Mouse (Mus musculus): Measurements from ENCODE around the gene Slc4a8. TPM values are rescaled to one million over a fixed set of nuclear protein-coding genes. Genes with fewer than 3 reads are reported as not detected.

Gene Slc4a8
- polyA plus RNA-seq, 1 experiment from 2014 or later, result 10.0 TPM

DNA sequence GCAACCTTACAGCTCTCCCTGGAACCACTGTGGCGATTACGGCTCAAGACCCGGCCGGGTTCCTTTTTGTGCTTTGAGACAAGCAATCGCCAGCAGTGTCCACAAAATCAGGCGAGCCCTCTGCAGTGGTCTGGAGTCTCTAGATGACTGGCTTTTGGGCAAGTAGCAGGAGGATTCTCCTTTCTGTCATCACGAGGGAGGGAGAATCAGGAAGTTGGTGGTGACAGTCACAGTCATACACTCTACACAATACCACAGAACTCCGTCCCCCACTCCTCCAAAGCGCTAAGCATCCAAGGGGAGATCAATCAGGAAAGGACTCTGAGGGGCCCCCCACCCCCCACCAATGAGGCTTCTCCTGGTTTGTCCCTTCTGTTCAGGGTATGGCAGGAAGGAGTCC lies 33.0 kb upstream of the Slc4a8 start:
- Histone ChIP-seq H3K4me1 (replicated peaks) (peaks cover 23% of the 10 kb centered on the region), H3K27ac (no peak overlapping the region), H3K4me3 (peak overlapping the region; percentile 53), H3K9me3 (no peaks in the 10 kb centered on the region), H3K27me3 (ENCODE audit: insufficient read depth, poor library complexity, severe bottlenecking) (peaks cover 74% of the 10 kb centered on the region), H3K36me3 (no peaks in the 10 kb centered on the region)
- no peak for DNase-seq (ENCODE audit: low spot score)
- 28% methylated on average over 9 of the region's 9 CpGs for WGBS

DNA sequence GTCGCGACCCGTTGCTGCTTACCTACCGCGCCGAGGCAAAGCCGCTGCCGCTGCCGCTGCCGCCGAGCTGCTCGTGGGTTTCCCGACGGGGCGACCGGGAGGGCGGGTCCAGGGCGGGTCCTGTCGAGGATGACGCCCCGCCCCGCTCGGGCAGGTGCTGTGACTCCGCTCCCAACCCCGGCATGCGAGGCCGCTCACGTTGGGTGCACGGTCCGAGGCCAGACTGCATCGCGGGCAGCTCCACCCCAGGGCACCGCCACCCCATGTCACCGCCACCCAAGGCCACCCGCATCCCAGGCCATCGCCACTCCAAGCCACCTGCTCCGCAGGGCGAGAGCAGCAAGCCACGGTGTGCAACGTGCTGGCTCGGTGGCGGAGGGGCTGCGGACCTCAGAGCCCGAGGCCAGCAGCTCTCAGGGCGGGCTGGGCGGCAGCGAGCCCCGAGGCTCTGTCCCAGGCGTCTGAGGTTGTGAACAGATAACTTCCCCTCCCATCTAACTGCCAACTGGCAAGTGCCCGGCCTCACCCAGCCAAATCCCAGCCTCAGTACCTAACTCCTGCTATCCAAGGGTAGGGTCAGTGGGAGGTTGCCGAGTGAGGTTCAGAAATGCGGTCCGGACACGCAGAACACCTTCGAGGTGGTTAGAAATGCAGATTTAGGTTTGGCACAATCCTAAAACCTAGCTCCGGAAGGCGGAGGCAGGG lies 32.1 kb upstream of the Slc4a8 start, which contains the start of gene Galnt6:
Gene Galnt6 (minus strand): TSS at position 96 of the 705 bp plus-strand sequence.
- H3K4me3 ChIP-seq, result peak within 1 kb of the TSS; percentile 53
- H3K27ac ChIP-seq, result peak within 1 kb of the TSS; percentile 40; the same call in 1 of the 2 replicates
- no peaks in the 10 kb centered on the region for H3K36me3 ChIP-seq
- H3K4me1 ChIP-seq (replicated peaks), result peaks cover 23% of the 10 kb centered on the region
- H3K9me3 ChIP-seq, result no peaks in the 10 kb centered on the region
- WGBS, result 4% methylated on average over 57 of the region's 57 CpGs
- H3K27me3 ChIP-seq (ENCODE audit: insufficient read depth, poor library complexity, severe bottlenecking), result peaks cover 74% of the 10 kb centered on the region
- DNase-seq (ENCODE audit: low spot score), result peak; percentile 34

DNA sequence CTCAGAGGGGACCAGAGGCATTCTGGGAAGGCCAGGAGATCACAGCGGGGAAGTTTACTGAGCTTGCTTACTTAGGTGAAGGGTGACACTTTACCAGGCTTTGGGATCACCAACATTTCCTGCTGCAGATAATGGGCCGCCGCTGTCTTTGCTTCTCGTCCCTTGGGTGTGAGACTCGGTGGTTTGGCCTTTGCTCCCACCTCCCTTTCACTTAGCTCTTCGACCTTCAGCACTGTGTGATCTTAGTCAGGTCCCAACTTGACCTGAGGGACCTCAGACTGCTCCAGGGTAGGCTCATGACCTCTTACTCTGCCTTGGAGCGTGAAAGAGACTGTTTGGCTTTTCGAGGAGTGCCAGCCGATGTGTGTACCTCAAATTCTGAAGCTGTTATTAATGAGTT lies 30.5 kb upstream of the Slc4a8 start:
- Histone ChIP-seq H3K4me3 (no peak overlapping the region), H3K9me3 (no peaks in the 10 kb centered on the region), H3K27me3 (ENCODE audit: insufficient read depth, poor library complexity, severe bottlenecking) (peaks cover 68% of the 10 kb centered on the region), H3K27ac (no peak overlapping the region), H3K36me3 (no peaks in the 10 kb centered on the region), H3K4me1 (replicated peaks) (peaks cover 23% of the 10 kb centered on the region)
- DNase-seq (ENCODE audit: low spot score), result no peak
- WGBS, result 38% methylated on average over 9 of the region's 9 CpGs

DNA sequence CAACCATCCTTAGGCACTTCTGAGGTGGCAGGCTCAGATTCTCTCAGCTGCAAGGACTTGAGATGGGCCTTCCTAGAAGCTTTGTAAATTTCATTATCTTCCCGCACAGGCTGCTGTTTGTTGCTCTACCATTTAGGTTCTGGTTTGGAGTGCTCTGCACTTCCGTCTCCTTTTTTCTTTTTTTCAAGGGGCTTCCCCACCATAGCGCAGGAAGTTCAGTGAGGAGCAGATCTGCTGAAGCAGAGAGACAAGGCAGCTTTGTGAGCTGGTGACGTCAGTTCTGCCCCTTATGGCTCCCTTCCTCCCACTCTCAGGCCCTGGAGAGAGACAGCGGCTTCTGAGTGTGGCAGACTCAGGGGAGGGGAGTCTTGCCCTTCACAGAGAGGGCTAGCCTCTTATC lies 29.0 kb upstream of the Slc4a8 start:
- Histone ChIP-seq H3K4me3 (no peak overlapping the region), H3K9me3 (no peaks in the 10 kb centered on the region), H3K27ac (no peak overlapping the region), H3K36me3 (no peaks in the 10 kb centered on the region), H3K4me1 (replicated peaks) (peaks cover 23% of the 10 kb centered on the region), H3K27me3 (ENCODE audit: insufficient read depth, poor library complexity, severe bottlenecking) (peaks cover 57% of the 10 kb centered on the region)
- no peak for DNase-seq (ENCODE audit: low spot score)
- 38% methylated on average over 5 of the region's 5 CpGs for WGBS

DNA sequence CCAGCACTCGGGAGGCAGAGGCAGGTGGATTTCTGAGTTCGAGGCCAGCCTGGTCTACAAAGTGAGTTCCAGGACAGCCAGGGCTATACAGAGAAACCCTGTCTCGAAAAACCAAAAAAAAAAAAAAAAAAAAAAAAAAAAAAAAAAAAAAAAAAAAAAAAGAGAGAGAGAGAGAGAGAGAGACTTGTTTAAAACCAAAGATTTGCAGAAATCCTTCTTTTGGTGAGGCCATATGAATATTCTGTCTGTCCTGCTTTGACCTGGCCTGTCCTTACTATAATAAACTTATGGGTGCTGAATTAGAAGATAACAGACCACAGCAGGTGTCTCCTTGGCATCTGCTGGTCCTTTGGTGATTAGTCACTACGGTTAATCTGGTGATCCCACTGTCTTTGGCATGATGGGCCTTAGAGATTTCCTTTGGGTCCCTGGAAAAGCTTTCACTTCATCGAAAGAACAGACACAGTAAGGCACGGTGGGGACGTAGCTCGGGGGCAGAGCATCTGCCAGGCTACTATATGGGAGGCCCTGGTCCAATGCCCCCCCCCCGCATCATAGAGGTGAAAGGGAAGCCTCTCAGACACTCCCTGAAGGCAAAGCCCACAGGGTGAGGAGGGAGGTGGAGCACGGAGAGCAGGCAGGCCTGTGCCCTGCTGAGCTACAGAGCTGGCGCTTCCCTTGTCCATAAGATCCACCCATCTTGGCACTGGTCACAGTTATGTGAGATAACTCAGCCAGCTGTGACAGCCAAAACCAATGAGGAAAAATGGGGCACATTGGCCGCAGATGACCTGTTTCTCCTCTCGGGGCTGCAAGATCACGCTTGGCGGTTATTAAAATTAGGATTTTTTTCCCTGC lies 26.2 kb upstream of the Slc4a8 start:
- WGBS, result 92% methylated on average over 14 of the region's 15 CpGs
- H3K9me3 ChIP-seq, result no peaks in the 10 kb centered on the region

DNA sequence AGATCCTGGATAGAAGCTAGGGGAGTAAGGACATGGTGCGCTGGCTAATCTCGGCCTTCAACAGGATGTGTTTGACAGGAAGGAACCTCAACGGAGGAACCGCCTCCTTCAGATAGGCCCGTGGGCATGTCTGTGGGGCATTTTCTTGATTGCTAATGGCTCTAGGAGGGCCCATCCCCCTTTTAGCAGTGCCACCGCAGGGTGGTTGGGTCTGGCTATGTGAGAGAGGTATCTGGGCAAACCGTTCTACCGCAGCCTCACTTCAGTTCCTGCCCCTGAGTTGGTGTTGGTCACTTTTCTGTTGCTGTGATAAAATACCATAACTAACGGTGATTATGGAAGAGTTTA lies 25.6 kb upstream of the Slc4a8 start:
- DNase-seq (ENCODE audit: low spot score), result no peak
- Histone ChIP-seq H3K4me3 (no peak overlapping the region), H3K9me3 (no peaks in the 10 kb centered on the region), H3K27me3 (ENCODE audit: insufficient read depth, poor library complexity, severe bottlenecking) (peaks cover 23% of the 10 kb centered on the region), H3K4me1 (replicated peaks) (peaks cover 8% of the 10 kb centered on the region), H3K36me3 (no peaks in the 10 kb centered on the region), H3K27ac (no peak overlapping the region)
- WGBS, result 90% methylated on average over 9 of the region's 9 CpGs

More for the DNA sequence above, 26.2 kb upstream of the Slc4a8 start:
- Histone ChIP-seq H3K36me3 (no peaks in the 10 kb centered on the region), H3K27me3 (ENCODE audit: insufficient read depth, poor library complexity, severe bottlenecking) (peaks cover 29% of the 10 kb centered on the region), H3K4me1 (replicated peaks) (peaks cover 9% of the 10 kb centered on the region), H3K27ac (no peak overlapping the region), H3K4me3 (no peak overlapping the region)
- no peak for DNase-seq (ENCODE audit: low spot score)

DNA sequence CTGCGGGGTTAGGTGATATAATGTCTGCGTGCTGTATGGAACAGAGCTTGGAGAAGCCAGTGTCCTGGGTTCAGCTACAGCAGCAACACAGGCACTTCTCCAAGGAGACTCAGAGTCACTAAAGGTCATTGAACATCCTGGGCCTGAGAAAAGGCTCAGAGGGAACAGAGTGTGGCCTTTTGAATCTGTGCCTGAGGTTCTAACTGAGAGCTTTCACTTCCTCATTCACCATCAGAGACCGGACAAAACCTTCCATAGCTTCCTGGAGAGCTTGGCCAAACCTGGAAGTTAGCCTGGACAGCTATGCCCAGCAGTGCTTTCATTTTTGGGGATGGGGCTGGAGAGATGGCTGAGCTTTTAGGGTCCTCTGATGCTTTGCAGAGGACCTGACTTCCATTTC lies 23.9 kb upstream of the Slc4a8 start:
- Histone ChIP-seq H3K4me1 (replicated peaks) (peaks cover 3% of the 10 kb centered on the region), H3K4me3 (no peak overlapping the region), H3K36me3 (no peaks in the 10 kb centered on the region), H3K9me3 (no peaks in the 10 kb centered on the region), H3K27ac (no peak overlapping the region), H3K27me3 (ENCODE audit: insufficient read depth, poor library complexity, severe bottlenecking) (peaks cover 6% of the 10 kb centered on the region)
- 86% methylated on average over 3 of the region's 3 CpGs for WGBS
- no peak for DNase-seq (ENCODE audit: low spot score)

DNA sequence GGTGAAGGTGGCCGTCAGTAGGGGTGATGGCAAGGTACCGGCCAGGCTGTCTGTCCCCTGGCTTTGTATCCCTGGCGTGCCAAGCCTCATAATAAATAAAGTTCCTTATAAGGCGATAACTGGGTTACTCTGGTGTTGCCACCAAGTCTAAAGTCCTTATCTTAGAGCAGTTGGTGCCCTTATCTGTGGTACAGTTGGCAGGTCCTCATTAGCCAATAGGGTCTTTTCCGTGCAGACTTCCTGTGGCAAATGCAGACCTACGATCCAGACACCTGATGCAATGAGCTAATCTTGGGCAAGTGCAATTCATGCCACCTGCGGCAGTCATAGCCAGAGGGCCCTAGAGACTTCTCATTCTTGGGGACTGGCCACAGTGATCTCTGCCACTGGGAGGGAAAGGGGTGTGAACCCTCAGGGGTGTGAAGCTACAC lies 23.2 kb upstream of the Slc4a8 start:
- H3K27me3 ChIP-seq (ENCODE audit: insufficient read depth, poor library complexity, severe bottlenecking), result no peaks in the 10 kb centered on the region
- no peak overlapping the region for H3K4me3 ChIP-seq
- DNase-seq (ENCODE audit: low spot score), result no peak
- H3K9me3 ChIP-seq, result no peaks in the 10 kb centered on the region
- 84% methylated on average over 7 of the region's 7 CpGs for WGBS
- no peak overlapping the region for H3K27ac ChIP-seq
- H3K36me3 ChIP-seq, result no peaks in the 10 kb centered on the region
- no peaks in the 10 kb centered on the region for H3K4me1 ChIP-seq (replicated peaks)

DNA sequence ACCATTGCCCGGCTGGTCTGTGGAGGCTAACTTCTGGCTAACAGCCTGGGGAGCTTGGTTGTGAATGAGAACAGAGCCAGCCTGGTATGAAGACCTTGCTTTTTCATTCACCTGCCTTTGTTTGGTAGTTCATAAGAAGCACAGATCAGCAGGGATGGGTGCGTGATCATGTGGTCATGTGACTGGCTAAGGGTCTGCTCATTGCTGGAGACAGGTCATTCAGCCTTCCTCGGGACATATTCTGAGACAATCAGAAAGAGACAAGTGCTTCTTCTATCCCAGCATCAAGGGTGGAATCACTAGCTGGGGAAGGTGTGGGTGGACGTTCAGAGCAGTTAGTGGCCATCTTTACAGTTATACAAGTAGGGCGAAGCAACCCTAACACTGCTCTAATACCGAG lies 22.1 kb upstream of the Slc4a8 start:
- DNase-seq (ENCODE audit: low spot score), result no peak
- Histone ChIP-seq H3K27me3 (ENCODE audit: insufficient read depth, poor library complexity, severe bottlenecking) (no peaks in the 10 kb centered on the region), H3K36me3 (no peaks in the 10 kb centered on the region), H3K27ac (no peak overlapping the region), H3K4me1 (replicated peaks) (no peaks in the 10 kb centered on the region), H3K9me3 (no peaks in the 10 kb centered on the region), H3K4me3 (no peak overlapping the region)
- WGBS, result 85% methylated on average over 6 of the region's 6 CpGs

DNA sequence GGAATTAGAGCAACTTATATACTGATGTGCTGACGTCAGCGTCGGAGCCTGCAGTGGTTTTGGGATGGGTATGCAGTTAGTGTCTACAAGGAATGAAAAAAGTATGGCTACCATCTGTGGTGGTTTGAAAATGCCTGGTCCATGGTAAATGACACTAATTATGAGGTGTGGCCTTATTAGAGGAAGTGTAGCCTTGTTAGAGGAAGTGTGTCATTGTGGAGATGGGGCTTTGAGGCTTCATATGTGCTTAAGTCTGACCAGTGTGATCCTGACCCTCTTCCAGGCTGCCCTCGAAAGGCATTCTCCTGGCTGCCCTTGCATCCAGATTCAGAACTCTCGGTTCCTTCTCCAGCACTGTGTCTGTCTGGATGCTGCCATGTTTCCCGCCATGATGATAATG lies 18.3 kb upstream of the Slc4a8 start:
- peaks cover 16% of the 10 kb centered on the region for H3K4me1 ChIP-seq (replicated peaks)
- 92% methylated on average over 6 of the region's 6 CpGs for WGBS
- H3K27ac ChIP-seq, result no peak overlapping the region
- H3K27me3 ChIP-seq (ENCODE audit: insufficient read depth, poor library complexity, severe bottlenecking), result peaks cover 8% of the 10 kb centered on the region
- no peaks in the 10 kb centered on the region for H3K36me3 ChIP-seq
- no peaks in the 10 kb centered on the region for H3K9me3 ChIP-seq
- no peak overlapping the region for H3K4me3 ChIP-seq
- DNase-seq (ENCODE audit: low spot score), result no peak

DNA sequence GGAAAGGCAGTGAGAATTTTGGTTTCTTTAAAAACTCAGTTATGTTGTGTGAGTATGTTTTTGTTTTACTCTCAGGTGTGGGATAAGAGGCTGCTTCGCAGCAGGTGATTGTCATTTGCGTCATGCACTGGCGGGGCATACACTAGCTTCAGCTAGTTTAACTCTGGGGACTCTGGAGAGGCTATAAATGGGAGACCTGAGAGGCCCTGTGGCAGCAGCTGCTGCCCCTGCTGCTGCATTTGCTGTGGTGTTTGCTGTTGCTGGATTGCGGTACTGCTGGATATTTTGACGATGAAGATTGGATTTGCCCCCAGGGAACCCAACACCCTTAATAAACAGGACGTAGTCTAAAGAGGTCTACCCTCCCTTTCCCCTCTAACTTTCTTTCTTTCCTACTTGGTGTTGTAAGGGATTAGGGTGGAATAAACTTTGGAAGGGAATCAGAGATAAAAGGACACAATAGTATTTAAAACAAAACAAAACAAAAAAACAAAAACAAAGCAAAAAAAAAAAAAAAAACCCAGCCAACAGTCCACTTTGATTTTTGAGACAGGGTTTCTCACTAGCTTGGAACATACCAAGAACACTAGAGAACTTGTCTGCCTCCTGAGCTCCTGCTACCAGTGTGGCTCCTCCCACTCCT lies 14.9 kb upstream of the Slc4a8 start:
- no peak overlapping the region for H3K27ac ChIP-seq
- no peaks in the 10 kb centered on the region for H3K9me3 ChIP-seq
- no peaks in the 10 kb centered on the region for H3K36me3 ChIP-seq
- 43% methylated on average over 6 of the region's 6 CpGs for WGBS
- no peak for DNase-seq (ENCODE audit: low spot score)
- H3K4me1 ChIP-seq (replicated peaks), result peaks cover 16% of the 10 kb centered on the region
- H3K27me3 ChIP-seq (ENCODE audit: insufficient read depth, poor library complexity, severe bottlenecking), result peaks cover 19% of the 10 kb centered on the region
- H3K4me3 ChIP-seq, result peak overlapping the region; percentile 49

DNA sequence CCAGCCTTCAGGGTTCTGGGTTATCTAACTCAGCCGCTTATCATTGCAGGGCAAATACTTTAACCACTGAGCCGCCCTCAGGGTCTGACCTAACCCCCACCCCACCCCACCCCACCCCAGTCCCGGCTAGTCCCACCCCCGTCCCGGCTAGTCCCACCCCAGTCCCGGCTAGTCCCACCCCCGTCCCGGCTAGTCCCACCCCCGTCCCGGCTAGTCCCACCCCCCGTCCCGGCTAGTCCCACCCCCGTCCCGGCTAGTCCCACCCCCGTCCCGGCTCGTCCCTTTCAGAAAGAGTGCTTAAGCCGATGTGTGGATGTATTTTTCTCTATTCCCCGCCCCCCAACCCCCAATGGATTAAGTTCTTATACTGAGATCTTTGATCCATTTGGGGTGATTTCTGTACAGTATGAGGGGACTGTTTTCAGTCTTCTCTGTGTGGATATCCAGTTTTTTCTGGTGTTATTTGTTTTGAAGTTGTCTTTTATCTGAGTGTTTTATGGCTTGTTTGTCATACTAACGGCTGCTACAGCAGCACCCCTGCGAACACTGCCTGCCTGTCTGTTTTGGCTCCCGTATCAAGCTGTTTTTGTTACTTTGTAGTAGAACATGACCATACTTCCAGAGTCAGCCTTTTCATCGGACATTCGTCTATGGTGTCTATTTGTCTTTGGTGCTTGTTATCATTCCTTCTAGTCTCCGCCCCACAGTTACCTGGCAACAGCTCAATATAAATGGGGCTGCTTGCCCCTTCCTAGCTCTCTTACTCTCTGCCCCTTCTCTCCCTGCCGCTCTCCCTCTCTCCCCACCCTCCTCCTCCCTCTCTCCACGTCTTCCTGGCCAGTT lies 14.2 kb upstream of the Slc4a8 start:
- H3K4me3 ChIP-seq, result peak overlapping the region; percentile 49
- H3K4me1 ChIP-seq (replicated peaks), result peaks cover 16% of the 10 kb centered on the region
- 2% methylated on average over 27 of the region's 27 CpGs for WGBS
- peak overlapping the region; percentile 64 for H3K27ac ChIP-seq
- peak; percentile 35 for DNase-seq (ENCODE audit: low spot score)
- H3K27me3 ChIP-seq (ENCODE audit: insufficient read depth, poor library complexity, severe bottlenecking), result peaks cover 19% of the 10 kb centered on the region
- no peaks in the 10 kb centered on the region for H3K9me3 ChIP-seq
- H3K36me3 ChIP-seq, result no peaks in the 10 kb centered on the region

Data from hindbrain, embryonic 10.5 days (tissue).